Mouse (Mus musculus): ENCODE results near the gene Snai1. TPM values are rescaled to one million over a fixed set of nuclear protein-coding genes. Genes with fewer than 3 reads are reported as not detected.

The Snai1 gene
- polyA plus RNA-seq, 1 experiment from 2014 or later: 5.1 TPM

DNA sequence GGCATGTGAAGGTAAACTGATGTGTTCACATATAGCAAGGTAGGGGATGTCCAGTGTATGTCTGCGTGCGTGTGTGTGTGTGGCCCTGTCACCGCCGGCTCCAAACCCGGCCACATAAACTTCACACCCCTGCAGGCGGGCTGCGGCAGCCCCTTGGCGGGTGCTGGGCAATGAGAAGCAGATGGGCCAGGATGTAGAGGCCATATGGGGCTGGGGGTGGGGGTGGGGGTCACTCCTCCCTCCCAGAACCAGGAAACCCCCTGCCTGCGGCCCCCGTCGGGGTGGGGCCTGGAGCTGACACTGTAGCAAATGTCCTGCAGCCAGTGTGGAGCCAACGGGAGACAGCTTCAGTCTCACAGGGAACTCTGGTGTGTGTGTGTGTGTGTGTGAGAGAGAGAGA is 25.7 kb downstream of the Snai1 start:
- ATAC-seq (replicated peaks): no peak
- H3K27ac ChIP-seq: no peak overlapping the region
- H3K4me2 ChIP-seq: no peak overlapping the region
- H3K36me3 ChIP-seq (replicated peaks): no peaks in the 10 kb centered on the region
- 54% methylated on average over 12 of the region's 12 CpGs for WGBS
- H3K4me3 ChIP-seq: no peak overlapping the region
- H3K27me3 ChIP-seq (replicated peaks): 0 out of 2 replicates have a peak, but pooled peaks cover 4% of the 10 kb centered on the region
- H3K4me1 ChIP-seq: peaks cover 15% of the 10 kb centered on the region
- H3K9ac ChIP-seq: no peak overlapping the region
- H3K9me3 ChIP-seq: no peaks in the 10 kb centered on the region

DNA sequence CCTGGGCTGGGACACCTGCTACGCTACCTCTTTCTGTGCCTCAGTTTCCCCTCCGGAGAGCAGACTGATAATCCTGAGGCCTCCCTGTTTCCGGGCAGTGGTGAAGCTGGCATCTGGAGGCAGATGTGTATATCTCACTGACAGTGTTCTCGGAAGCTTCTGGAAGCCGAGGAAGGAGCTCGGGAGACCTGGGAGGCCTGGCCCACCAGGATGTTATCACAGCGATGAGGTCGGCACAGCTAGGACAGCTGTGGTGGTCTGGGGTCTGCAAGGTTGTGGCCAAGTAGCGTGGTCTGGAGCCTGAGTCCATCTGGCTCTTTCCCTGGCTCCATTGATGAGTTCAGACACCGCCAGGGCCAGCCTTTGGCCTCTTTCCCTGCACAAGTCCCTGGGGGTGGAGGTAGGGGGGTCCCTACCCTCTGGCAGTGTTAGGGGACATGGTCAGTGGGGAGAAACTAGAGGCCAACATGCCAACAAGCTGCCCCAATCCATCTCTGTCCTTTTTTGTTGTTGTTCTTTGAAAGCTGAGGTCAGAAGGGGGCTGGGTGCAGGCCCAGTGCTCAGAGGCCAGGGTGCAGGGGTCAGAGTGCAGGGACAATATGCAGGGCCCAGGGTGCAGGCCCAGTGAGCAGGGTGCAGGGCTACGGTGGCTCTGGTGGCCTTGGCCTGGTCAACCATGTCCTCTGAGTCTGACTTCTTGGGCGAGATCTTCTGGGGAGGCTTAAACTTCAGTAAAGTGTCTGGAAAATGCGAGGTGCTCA is 26.7 kb downstream of the Snai1 start:
- Histone ChIP-seq H3K27ac (no peak overlapping the region), H3K9ac (no peak overlapping the region), H3K27me3 (replicated peaks) (0 out of 2 replicates have a peak, but pooled peaks cover 4% of the 10 kb centered on the region), H3K9me3 (no peaks in the 10 kb centered on the region), H3K4me2 (no peak overlapping the region), H3K4me1 (peaks cover 9% of the 10 kb centered on the region), H3K36me3 (replicated peaks) (no peaks in the 10 kb centered on the region), H3K4me3 (no peak overlapping the region)
- no peak for ATAC-seq (replicated peaks)
- 88% methylated on average over 13 of the region's 13 CpGs for WGBS

DNA sequence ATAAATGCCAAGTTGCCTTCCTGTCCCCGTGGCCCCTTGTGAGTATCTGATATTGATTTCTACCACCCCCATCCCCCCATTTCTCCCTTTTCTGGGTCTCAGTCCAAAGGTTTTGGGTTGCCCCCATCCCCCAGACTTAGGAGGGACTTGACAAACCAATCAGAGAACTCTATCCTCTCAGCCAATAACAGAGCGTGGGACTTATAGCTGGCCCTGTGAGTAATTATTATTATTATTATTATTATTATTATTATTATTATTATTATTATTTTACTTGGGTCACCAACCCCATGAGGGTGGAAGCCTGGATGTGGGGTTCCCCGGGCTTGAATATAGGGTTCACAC is 27.3 kb downstream of the Snai1 start:
- Histone ChIP-seq H3K9ac (no peak overlapping the region), H3K36me3 (replicated peaks) (no peaks in the 10 kb centered on the region), H3K9me3 (no peaks in the 10 kb centered on the region), H3K4me3 (no peak overlapping the region), H3K4me1 (peaks cover 5% of the 10 kb centered on the region; the same call in 1 of the 2 replicates), H3K4me2 (no peak overlapping the region), H3K27me3 (replicated peaks) (0 out of 2 replicates have a peak, but pooled peaks cover 2% of the 10 kb centered on the region), H3K27ac (no peak overlapping the region)
- no peak for ATAC-seq (replicated peaks)
- WGBS: 77% methylated on average over 3 of the region's 3 CpGs

DNA sequence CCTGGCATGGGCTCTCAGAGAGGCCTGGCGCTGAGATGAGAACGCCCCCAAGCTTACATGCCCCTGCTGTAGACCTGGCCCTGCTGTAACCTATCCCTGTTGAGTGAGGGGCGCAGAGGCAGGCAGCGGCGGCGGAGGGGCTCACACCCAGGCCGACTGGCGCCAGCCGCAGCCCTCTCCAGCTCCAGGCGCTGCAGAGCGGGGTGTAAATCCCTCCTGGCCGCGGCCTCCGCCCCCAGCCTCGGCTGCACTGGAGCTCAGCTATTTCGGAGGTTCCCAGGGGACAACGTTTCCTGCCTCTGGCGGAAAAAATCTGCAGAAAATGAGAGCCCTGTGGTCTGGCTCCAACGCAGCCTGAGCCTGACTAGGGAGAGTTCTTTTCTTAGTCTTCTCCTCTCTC is 27.7 kb downstream of the Snai1 start:
- no peak overlapping the region for H3K9ac ChIP-seq

DNA sequence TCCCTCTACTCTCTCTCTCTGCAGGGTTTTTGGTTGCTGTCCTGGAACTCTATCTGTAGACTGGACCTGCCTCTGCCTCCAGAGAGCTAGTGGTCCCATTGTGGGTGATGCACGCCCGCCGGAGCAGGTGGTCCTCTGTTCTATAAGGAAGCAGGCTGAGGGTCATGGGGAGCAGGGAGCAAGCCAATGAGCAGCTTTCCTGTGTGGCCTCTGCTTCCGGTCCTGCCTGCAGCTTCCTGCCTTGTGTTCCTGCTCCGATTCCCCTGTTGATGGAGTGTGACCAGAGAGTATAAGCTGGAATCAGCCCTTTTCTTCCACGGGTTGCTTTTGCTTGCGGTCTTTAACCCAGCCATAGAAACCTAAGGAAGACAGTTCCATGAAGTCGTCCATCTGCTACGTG is 30.1 kb downstream of the Snai1 start:
- Histone ChIP-seq H3K4me3 (no peak overlapping the region), H3K9me3 (no peaks in the 10 kb centered on the region), H3K9ac (no peak overlapping the region), H3K27me3 (replicated peaks) (no peaks in the 10 kb centered on the region), H3K4me1 (peaks cover 5% of the 10 kb centered on the region; the same call in 1 of the 2 replicates), H3K4me2 (no peak overlapping the region), H3K36me3 (replicated peaks) (no peaks in the 10 kb centered on the region), H3K27ac (no peak overlapping the region)
- ATAC-seq (replicated peaks): no peak
- 85% methylated on average over 9 of the region's 9 CpGs for WGBS

More for the DNA sequence above, 27.7 kb downstream of the Snai1 start:
- no peak overlapping the region for H3K27ac ChIP-seq
- H3K4me1 ChIP-seq: peaks cover 5% of the 10 kb centered on the region; the same call in 1 of the 2 replicates
- H3K4me3 ChIP-seq: no peak overlapping the region
- no peaks in the 10 kb centered on the region for H3K36me3 ChIP-seq (replicated peaks)
- ATAC-seq (replicated peaks): no peak
- no peaks in the 10 kb centered on the region for H3K9me3 ChIP-seq
- H3K4me2 ChIP-seq: peak overlapping the region; percentile 26; the same call in 1 of the 2 replicates
- WGBS: 20% methylated on average over 19 of the region's 19 CpGs
- no peaks in the 10 kb centered on the region for H3K27me3 ChIP-seq (replicated peaks)

DNA sequence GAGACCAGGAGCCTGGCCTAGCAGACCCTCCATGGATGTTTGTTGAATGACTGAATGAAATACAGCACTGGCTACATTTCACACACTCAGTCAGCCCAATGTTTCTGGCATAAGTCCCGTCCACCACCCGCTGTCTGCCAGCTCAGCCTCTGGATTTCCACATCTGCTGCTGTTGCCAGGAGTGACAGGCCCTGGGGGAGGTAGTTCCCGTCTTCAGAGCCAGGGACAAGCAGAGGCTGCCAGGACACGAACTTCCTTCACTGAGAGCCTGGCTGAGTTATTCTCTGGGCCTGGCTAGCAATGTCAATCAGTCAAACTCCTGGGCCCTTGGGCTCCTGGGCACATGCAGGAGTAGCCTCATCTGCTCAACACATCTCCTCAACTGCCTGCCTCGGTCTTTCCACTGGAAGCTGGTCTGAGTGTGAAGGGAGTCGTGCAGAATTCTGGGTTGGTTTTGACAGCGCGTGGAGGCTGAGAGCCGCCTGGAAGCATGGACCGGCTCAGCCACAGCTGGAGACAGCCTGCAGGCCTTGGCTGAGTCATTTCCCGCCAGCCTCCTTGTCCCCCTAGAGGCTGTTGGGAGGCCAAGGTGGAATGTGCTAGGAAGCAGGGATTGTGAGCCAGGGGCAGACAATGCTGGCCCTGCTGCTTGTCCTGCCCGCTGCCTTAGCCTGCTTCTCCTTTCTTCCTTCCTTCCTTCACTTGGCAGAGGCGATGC is 32.1 kb downstream of the Snai1 start:
- no peak for ATAC-seq (replicated peaks)
- WGBS: 71% methylated on average over 13 of the region's 13 CpGs

DNA sequence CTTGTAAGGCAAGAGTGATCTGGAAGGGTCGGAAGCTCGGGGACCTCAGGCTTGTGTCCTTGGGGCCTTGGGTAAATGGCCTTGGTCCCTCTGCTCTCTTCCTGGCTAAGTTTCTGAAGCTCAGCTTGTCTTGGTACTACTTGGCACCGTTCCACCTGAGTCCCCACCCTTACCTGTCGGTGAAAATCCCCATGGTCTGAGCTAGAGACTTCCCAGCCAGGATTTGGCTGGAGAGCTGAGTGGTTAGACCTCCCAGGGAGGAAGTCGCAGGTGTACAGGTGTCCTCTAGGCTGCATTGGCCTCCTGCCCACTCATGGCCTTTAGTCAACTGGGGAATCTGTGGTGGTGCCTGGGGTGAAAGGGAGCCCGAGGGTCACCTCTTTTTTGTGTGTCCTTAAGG is 32.8 kb downstream of the Snai1 start:
- no peak overlapping the region for H3K4me2 ChIP-seq
- H3K27me3 ChIP-seq (replicated peaks): no peaks in the 10 kb centered on the region
- H3K9ac ChIP-seq: no peak overlapping the region
- no peaks in the 10 kb centered on the region for H3K36me3 ChIP-seq (replicated peaks)
- peaks cover 2% of the 10 kb centered on the region; the same call in 1 of the 2 replicates for H3K4me1 ChIP-seq
- 90% methylated on average over 6 of the region's 6 CpGs for WGBS
- no peak for ATAC-seq (replicated peaks)
- H3K27ac ChIP-seq: no peak overlapping the region
- H3K9me3 ChIP-seq: no peaks in the 10 kb centered on the region
- H3K4me3 ChIP-seq: no peak overlapping the region

More for the DNA sequence above, 32.1 kb downstream of the Snai1 start:
- H3K4me1 ChIP-seq: peaks cover 5% of the 10 kb centered on the region; the same call in 1 of the 2 replicates
- H3K36me3 ChIP-seq (replicated peaks): no peaks in the 10 kb centered on the region
- no peaks in the 10 kb centered on the region for H3K27me3 ChIP-seq (replicated peaks)
- H3K4me3 ChIP-seq: no peak overlapping the region
- H3K9me3 ChIP-seq: no peaks in the 10 kb centered on the region
- H3K27ac ChIP-seq: 0 out of 2 replicates have a peak overlapping the region, but pooled peaks have one; percentile 25
- no peak overlapping the region for H3K4me2 ChIP-seq
- no peak overlapping the region for H3K9ac ChIP-seq

DNA sequence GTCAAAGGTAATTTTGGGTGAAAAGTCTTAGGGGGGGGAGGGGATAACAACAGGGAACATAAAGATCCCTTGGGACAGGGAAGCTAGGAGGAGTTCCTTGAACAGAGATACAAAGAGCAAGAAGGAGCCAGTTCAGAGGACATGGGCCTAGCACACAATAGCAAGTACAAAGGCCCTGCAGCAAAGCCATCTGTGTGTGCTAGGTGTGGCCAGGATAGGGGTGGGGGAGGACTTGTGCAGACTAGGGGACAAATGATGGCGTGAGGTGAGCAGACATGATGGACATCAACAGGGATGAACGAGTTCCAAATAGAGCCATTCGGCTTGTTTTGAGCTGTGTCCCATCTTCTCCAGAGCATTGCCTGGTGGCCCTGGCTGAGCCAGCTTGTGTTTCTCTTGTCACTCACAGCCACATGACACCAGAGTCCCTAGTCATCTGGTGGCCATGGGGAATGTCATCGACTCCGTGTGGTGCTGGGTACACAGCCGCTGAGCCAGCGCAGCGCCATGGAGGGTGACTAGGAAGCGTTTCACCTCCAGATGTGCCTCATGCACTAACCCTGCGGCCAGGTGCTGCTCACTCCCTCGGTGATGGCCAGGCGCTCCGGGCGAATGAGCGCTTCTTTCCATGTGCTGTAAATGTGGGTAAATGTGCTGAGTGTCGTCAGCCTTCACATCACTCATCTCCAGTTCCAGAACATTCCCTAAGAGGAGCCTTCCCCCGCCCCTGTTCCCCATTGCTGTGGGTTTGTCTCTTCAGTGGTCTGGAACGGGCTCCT is 33.6 kb downstream of the Snai1 start:
- H3K27me3 ChIP-seq (replicated peaks): no peaks in the 10 kb centered on the region
- H3K4me1 ChIP-seq: no peaks in the 10 kb centered on the region
- no peak for ATAC-seq (replicated peaks)
- H3K4me3 ChIP-seq: no peak overlapping the region
- no peak overlapping the region for H3K9ac ChIP-seq
- H3K36me3 ChIP-seq (replicated peaks): no peaks in the 10 kb centered on the region
- no peaks in the 10 kb centered on the region for H3K9me3 ChIP-seq
- H3K4me2 ChIP-seq: no peak overlapping the region
- no peak overlapping the region for H3K27ac ChIP-seq
- 91% methylated on average over 18 of the region's 18 CpGs for WGBS

DNA sequence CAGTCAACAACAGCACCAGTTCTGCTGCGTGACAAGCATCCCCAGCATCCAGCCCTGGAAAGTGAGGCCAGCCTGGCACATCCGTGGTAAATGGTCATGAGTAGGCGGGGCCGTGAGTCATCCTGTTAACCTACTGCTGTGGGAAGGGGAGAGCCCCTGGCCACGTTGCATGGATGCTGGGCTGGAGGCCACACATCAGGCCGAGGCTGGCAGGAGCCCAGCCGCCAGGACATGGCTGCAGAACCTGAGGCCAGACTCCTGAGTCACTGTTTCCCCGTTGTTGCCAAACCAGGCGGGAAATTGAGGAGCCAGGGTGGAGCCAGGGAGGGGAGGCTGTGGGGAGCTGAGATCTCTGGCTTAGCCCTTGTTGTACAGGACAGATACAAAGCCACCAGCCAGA is 36.8 kb downstream of the Snai1 start:
- Histone ChIP-seq H3K9me3 (no peaks in the 10 kb centered on the region), H3K4me3 (no peak overlapping the region), H3K27me3 (replicated peaks) (no peaks in the 10 kb centered on the region), H3K4me2 (no peak overlapping the region), H3K36me3 (replicated peaks) (no peaks in the 10 kb centered on the region), H3K9ac (no peak overlapping the region), H3K4me1 (peaks cover 3% of the 10 kb centered on the region; the same call in 1 of the 2 replicates), H3K27ac (no peak overlapping the region)
- 69% methylated on average over 9 of the region's 9 CpGs for WGBS
- no peak for ATAC-seq (replicated peaks)

DNA sequence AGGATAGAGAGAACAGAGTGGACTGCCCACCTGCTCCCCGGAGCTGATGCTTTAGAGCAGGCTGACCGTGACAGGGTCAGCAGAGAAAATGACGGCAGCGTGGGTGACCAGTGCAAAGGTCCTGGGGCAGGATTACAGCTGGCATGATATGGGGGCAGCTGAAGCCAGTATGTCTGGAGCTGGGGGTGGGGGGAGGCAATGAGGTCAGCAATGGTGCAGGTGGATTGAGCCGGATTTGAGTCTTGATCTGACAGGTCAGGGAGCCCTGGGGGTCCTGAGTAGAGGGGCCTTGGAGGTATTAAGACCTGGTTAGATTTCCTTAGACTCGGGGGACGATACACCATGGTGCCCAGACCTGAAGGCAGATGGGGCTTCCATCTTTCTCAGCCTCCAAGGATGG is 37.6 kb downstream of the Snai1 start:
- H3K27me3 ChIP-seq (replicated peaks): no peaks in the 10 kb centered on the region
- ATAC-seq (replicated peaks): no peak
- H3K9me3 ChIP-seq: no peaks in the 10 kb centered on the region
- peaks cover 3% of the 10 kb centered on the region; the same call in 1 of the 2 replicates for H3K4me1 ChIP-seq
- no peak overlapping the region for H3K4me2 ChIP-seq
- H3K36me3 ChIP-seq (replicated peaks): no peaks in the 10 kb centered on the region
- no peak overlapping the region for H3K27ac ChIP-seq
- no peak overlapping the region for H3K9ac ChIP-seq
- WGBS: 85% methylated on average over 7 of the region's 7 CpGs
- H3K4me3 ChIP-seq: no peak overlapping the region

DNA sequence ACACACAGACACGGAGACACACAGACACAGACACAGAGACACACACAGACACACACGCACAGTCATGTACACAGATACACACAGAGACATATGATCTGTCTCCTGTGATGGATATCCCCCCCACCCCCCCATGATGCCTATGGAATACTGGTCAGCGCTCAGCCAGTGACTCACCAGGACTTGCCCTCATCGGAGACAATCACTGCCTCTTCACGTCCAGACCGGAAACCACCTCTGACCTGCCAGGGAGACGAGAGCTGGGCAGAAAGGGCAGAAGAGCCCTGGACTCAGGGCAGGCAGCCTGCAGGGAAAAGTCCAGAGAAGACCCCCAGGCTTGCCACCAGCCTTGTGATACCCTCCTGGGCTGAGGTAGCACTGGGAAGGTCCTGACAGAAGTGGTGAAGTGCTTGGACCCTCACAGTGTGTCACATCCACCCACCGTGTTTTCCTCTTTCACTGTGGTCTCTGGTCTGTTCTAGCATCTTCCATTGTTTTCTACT is 38.2 kb downstream of the Snai1 start:
- Histone ChIP-seq H3K9me3 (no peaks in the 10 kb centered on the region), H3K4me3 (no peak overlapping the region), H3K36me3 (replicated peaks) (no peaks in the 10 kb centered on the region), H3K9ac (no peak overlapping the region), H3K4me1 (peaks cover 3% of the 10 kb centered on the region; the same call in 1 of the 2 replicates), H3K4me2 (no peak overlapping the region), H3K27ac (no peak overlapping the region), H3K27me3 (replicated peaks) (no peaks in the 10 kb centered on the region)
- ATAC-seq (replicated peaks): no peak
- 83% methylated on average over 8 of the region's 8 CpGs for WGBS
